Mouse (Mus musculus) embryonic fibroblast, embryonic 13.5 days (primary cell): ENCODE measurements around the gene Ryr1.

Experiments used
- CTCF ChIP-seq: IDR thresholded peaks from 2 replicates; pipeline ENCODE4 v1.5.1; 2011; ENCODE audit warnings: mild to moderate bottlenecking, control low read depth, low read length, moderate library complexity, borderline replicate concordance; ENCODE audit not compliant: insufficient read depth
- POLR2A ChIP-seq: IDR thresholded peaks from 2 replicates; pipeline ENCODE4 v1.6.1; 2011; ENCODE audit warnings: low read depth, mild to moderate bottlenecking, control low read depth, low read length, moderate library complexity

DNA sequence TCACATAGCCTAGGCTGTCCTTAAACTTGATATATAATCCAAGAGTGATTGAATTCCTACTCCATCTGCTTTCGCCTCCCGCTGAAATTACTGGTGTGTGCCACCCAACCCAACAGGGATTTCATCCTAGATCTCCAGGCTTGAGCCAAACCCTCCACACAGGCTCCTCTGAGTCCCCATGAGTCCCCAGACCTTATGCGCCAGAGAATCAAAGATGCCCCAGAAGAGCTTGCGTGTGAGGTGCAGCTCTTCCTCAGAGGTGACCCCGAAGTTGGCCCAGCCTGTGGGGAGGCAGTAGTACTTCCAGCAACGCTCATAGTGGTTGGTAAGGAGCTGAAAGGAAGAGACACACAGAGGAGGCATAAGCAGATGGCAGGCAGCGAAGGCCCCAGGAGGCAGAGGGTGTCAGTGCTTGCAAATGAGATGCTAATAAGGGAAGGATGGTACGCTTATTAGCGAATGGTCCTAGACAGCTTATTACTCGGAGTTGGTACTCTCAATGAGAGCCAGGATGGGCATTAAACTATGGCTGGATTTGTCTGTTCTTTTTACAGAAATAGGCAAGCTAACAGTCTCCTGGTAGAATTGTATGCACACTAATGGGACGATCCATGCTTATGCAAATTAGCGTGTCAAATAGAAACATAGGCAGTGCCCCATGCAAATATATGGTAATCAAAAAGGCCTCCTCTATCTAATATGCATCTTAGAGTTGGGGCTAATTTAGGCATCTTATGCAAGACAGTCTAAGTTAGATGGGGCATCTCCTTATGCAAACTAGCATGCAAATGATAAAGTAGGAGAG is 54.4 kb downstream of the Ryr1 start:
- TF ChIP-seq CTCF (no peak), POLR2A (no peak)
